Mouse (Mus musculus) forebrain, embryonic 14.5 days (tissue): ENCODE measurements around the gene Slc26a6. TPM values are rescaled to one million over a fixed set of nuclear protein-coding genes. Genes with fewer than 3 reads are reported as not detected.

Experiments
- ATAC-seq: fragments of 200-750 bp; cut with Nextera tagmentation; 2 replicates; pipeline ENCODE4 v1.8.0; 2017; ENCODE audit warnings: mild to moderate bottlenecking, moderate library complexity
- DNase-seq: peaks from one replicate; pipeline ENCODE4 v3.0.0-alpha.2; 2015; ENCODE audit warnings: low spot score
- H3K27ac ChIP-seq: fragments of 300-500 bp; sonication (generic); 2 replicates; pipeline ENCODE4 v1.5.1; 2014; ENCODE audit warnings: low read depth, mild to moderate bottlenecking, control low read depth, low read length, moderate library complexity
- H3K27me3 ChIP-seq: fragments of 300-500 bp; sonication (generic); replicated peaks from 2 replicates; pipeline ENCODE4 v1.6.1; 2014; ENCODE audit warnings: low read length, control low read depth, mixed read lengths; ENCODE audit not compliant: control insufficient read depth, insufficient read depth
- H3K36me3 ChIP-seq: fragments of 300-500 bp; sonication (generic); 2 replicates; pipeline ENCODE4 v1.6.1; 2014; ENCODE audit warnings: low read length, control low read depth; ENCODE audit not compliant: control insufficient read depth, insufficient read depth
- H3K4me1 ChIP-seq: fragments of 300-500 bp; sonication (generic); 2 replicates; pipeline ENCODE4 v1.6.1; 2014; ENCODE audit warnings: antibody characterized with exemption, low read length, control low read depth; ENCODE audit not compliant: control insufficient read depth, insufficient read depth
- H3K4me2 ChIP-seq: fragments of 300-500 bp; sonication (generic); 2 replicates; pipeline ENCODE4 v1.6.1; 2014; ENCODE audit warnings: mild to moderate bottlenecking, control low read depth, low read length
- H3K4me3 ChIP-seq: fragments of 300-500 bp; sonication (generic); 2 replicates; pipeline ENCODE4 v1.5.1; 2014; ENCODE audit warnings: low read depth, low read length, control low read depth
- H3K9ac ChIP-seq: fragments of 300-500 bp; sonication (generic); 2 replicates; pipeline ENCODE4 v1.6.1; 2014; ENCODE audit warnings: mild to moderate bottlenecking, low read length, control low read depth, moderate library complexity
- H3K9me3 ChIP-seq: fragments of 300-500 bp; sonication (generic); replicated peaks from 2 replicates; pipeline ENCODE4 v1.6.1; 2016; ENCODE audit warnings: low read length, control low read depth, mixed read lengths; ENCODE audit not compliant: control insufficient read depth
- WGBS: fragments of 180-500 bp; shearing (Covaris S2); extraction: QIAGEN DNeasy Blood & Tissue Kit; methylation state at CpG from one replicate; pipeline ENCODE4 v1.1.7; 2014; 5-methylcytosine and 5-hydroxymethylcytosine counted together
- polyA plus RNA-seq: library from polyadenylated mRNA; unstranded; fragments of >200 nt; fragmentation: Nextera tagmentation; extraction: Ambion mirVana; gene quantifications from 2 replicates; pipeline ENCODE4 v1.2.1, GENCODE M21; 2014

Gene Slc26a6
- polyA plus RNA-seq, 1 experiment from 2014 or later = 10.6 TPM

DNA sequence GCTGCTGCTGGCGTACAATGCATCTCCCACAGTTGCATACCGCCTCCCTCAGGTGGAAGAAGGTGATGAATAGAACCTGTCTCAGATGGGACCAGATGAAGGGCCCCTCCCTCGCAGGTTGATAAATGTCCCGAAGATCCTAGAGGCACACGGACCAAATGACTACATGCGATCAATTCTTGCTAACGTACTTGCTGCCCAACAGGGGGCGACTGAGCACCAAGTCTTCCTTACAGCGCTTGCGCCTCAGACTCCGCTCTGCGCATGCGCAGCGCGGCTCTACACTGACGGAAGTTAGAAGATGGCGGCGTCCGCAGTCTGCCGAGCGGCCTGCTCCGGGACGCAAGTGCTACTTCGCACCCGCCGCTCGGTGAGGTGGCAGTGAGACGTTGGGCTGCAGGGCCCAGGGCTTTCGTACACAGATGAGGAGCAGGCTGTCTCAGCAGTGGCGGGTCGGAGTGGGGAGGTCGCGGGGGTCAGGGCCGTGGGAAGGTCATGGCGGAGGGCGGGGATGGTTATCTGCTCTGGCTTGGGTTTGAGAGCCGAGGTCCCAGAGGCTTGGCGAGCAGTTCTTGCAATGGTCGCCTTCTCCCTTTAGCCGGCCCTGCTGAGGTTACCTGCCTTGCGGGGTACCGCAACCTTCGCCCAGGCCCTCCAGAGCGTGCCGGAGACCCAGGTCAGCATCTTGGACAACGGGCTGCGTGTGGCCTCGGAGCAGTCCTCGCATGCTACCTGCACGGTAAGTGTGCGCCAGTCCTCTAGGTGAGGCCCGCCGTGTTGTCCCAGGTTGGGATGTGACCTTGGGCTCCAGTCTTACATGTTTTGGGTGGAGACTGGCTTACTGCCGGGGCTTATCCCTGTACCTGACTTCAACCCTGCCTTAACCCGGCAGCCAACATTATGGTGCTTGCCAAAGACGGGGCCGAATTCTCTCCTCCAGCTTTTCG is 83.6 kb downstream of the Slc26a6 start, which contains the start of gene Uqcrc1:
Gene Uqcrc1, plus strand, starts transcription at position 216 of the 947 bp plus-strand sequence.
- Histone ChIP-seq H3K36me3 (peaks cover 33% of the 10 kb centered on the region), H3K9ac (peak within 1 kb of the TSS; percentile 93)
- 1% methylated on average over 57 of the region's 58 CpGs for WGBS

DNA sequence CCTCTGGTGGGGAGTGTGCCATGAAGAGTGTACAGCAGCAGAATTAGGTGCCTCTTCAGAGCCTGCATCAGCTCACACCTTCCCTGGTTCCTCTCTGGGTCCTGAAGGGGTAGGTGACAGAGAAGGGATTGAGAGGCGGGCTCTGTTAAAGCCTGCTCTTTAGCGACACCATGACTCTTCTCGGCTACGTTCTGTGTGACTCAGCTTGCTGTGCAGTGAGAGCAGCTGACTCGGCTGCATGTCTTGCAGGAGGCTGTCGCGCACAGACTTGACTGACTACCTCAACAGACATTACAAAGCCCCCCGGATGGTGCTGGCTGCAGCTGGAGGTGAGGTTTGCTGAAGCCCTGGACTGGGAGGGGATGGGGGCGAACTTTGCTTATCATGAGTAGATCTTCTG is 92.0 kb downstream of the Slc26a6 start:
- DNase-seq (no peak), ATAC-seq (no peak)
- WGBS = 86% methylated on average over 9 of the region's 9 CpGs
- Histone ChIP-seq H3K27me3 (no peaks in the 10 kb centered on the region), H3K4me2 (no peak overlapping the region), H3K9ac (no peak overlapping the region), H3K9me3 (no peaks in the 10 kb centered on the region), H3K36me3 (peaks cover 93% of the 10 kb centered on the region), H3K4me3 (no peak overlapping the region), H3K4me1 (no peaks in the 10 kb centered on the region), H3K27ac (no peak overlapping the region)

More for the DNA sequence above, 83.6 kb downstream of the Slc26a6 start, which contains the start of gene Uqcrc1:
- Histone ChIP-seq H3K9me3 (no peaks in the 10 kb centered on the region), H3K4me1 (peaks cover 5% of the 10 kb centered on the region), H3K27ac (no peak within 1 kb of the TSS; the same call in 1 of the 2 replicates), H3K4me3 (peak within 1 kb of the TSS; percentile 74), H3K27me3 (no peaks in the 10 kb centered on the region), H3K4me2 (peak within 1 kb of the TSS; percentile 64)
- ATAC-seq (peak; percentile 91), DNase-seq (peak; percentile 99)

DNA sequence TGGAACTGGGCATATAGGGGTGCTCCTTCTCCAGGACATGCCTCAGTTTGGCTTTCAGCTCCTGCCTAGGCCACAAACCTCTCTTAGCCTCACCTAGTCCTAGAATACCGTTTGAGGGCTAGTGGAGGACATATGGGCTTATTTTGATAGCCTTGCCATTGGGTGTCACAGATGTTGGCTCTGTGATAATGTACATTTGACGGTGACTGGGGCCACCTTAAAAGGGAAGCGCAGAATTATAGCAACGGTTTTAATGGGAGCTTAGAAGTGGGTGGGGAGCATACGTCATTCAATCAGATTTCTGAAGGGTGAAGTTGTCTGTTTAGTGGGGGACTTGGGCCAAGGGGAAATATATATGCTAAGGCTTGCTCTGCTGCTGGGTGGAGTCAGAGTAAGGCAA is 92.5 kb downstream of the Slc26a6 start:
- no peaks in the 10 kb centered on the region for H3K27me3 ChIP-seq
- H3K4me1 ChIP-seq = no peaks in the 10 kb centered on the region
- no peak overlapping the region for H3K27ac ChIP-seq
- DNase-seq = no peak
- no peak overlapping the region for H3K9ac ChIP-seq
- peaks cover 92% of the 10 kb centered on the region for H3K36me3 ChIP-seq
- no peak for ATAC-seq
- no peak overlapping the region for H3K4me3 ChIP-seq
- no peak overlapping the region for H3K4me2 ChIP-seq
- 91% methylated on average over 5 of the region's 5 CpGs for WGBS
- no peaks in the 10 kb centered on the region for H3K9me3 ChIP-seq

DNA sequence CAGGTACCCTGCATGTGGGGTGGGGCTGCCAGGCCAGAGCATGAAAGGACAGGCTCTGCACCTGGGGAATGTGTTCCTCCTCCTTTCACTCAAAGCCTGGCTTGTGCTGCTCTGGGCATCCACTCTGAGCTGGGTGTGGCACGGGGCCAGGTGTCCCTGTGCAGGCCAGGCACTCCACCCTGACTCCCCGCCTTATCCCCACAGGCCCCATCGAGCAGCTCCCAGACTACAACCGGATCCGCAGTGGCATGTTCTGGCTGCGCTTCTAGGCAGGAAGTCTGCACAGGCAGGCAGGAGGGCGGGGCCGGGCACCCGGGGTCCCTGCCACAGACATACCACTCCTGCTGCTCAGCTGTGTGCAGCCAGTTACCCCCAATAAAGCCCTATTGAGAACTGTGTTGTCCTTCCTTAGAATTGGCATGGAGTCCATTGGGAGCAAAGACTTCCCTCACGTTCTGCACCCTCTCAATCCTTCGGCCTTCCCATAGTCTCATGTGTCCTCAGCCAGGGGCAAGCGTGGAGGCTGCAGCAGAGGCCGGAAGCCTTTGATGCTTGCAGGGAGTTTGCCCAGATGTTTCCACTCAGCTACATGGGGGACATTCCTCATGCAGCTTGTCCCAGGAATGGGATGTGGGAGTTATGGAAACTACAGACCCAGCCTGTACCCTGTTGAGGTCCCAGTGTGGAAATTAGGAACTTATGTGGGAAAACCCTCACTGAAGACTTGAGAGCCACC is 96.3 kb downstream of the Slc26a6 start:
- Histone ChIP-seq H3K9ac (no peak overlapping the region), H3K36me3 (peaks cover 63% of the 10 kb centered on the region), H3K27ac (no peak overlapping the region), H3K4me2 (no peak overlapping the region), H3K27me3 (peaks cover 14% of the 10 kb centered on the region; the same call in 1 of the 2 replicates), H3K4me1 (no peaks in the 10 kb centered on the region), H3K9me3 (no peaks in the 10 kb centered on the region), H3K4me3 (no peak overlapping the region)
- DNase-seq (peak; percentile 6), ATAC-seq (no peak)
- WGBS = 94% methylated on average over 13 of the region's 13 CpGs

DNA sequence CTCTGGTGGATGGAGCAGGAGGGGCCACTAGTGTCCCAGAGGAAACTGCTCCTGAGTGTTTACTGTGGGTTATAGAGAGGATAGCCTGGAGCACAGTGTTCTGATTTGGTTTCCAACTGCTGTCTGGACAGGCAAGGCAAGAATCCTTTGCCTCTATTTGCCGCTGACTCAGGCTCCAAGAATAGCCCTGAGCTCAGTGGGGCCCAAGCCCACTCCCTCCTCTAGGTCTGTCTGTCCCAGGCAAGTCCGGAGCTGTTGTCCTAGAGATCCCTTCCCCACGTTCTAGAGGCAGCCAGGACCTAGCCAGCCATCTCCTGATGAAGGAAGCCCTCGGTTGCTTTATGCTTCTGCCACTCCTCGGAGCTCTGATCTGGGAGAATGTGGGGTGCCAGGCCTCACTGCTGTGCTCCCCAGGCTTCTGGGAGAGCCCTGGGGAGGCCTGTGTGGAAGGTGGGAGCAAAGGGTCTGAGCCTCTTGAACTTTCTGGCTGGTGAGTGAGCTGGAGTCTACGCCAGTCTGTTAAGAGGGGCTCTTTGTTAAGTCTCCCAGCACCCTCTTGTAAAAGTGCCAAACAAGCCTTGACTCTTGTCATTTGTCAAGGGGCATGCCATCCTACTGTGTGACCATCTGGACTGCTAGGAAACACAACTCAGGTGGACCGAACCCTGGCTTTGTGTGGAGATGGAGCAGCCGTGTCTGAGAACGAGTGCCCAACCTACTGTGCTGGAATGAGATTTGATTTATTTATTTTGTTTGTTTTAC is 97.1 kb downstream of the Slc26a6 start:
- H3K27me3 ChIP-seq = peaks cover 14% of the 10 kb centered on the region; the same call in 1 of the 2 replicates
- ATAC-seq (no peak), DNase-seq (no peak)
- H3K27ac ChIP-seq = 0 out of 2 replicates have a peak overlapping the region, but pooled peaks have one; percentile 27
- H3K4me3 ChIP-seq = no peak overlapping the region
- H3K9me3 ChIP-seq = no peaks in the 10 kb centered on the region
- no peak overlapping the region for H3K4me2 ChIP-seq
- WGBS = 90% methylated on average over 9 of the region's 9 CpGs
- no peak overlapping the region for H3K9ac ChIP-seq
- peaks cover 55% of the 10 kb centered on the region for H3K36me3 ChIP-seq
- no peaks in the 10 kb centered on the region for H3K4me1 ChIP-seq

DNA sequence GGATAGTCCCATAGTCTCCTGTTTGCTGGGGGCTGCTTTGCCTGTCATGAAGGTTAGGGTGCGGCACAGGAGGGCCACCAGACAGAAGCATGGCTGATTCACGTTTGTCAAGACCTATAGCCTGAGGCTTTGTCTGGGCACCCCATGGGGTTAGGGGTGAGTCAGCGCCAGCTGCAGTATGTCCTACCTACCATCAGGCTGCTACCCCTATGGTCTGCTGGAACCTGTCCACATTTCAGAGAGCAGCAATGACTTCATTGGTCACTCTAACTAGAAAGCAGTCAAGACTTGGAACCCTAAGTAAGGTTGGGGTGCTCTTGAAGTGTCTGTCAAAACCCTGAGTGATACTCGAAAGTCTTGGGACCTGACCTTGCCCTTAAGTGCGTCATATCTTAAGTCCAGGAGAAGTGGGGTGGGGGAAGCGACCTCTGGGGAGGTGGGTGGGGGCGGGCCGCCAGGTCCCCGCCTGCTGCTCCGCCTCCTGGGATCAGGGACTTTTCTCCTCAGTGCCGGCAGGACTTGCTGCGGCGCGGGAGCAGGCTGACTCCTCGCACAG is 100.1 kb downstream of the Slc26a6 start, which contains the start of gene Col7a1:
Gene Col7a1, plus strand, starts transcription at position 506 of the 556 bp plus-strand sequence.
- Histone ChIP-seq H3K4me3 (no peak within 1 kb of the TSS), H3K36me3 (peaks cover 25% of the 10 kb centered on the region), H3K4me2 (no peak within 1 kb of the TSS), H3K4me1 (no peaks in the 10 kb centered on the region), H3K27ac (no peak within 1 kb of the TSS), H3K9me3 (no peaks in the 10 kb centered on the region), H3K9ac (no peak within 1 kb of the TSS), H3K27me3 (peaks cover 14% of the 10 kb centered on the region; the same call in 1 of the 2 replicates)
- DNase-seq = no peak
- no peak for ATAC-seq
- WGBS = 11% methylated on average over 15 of the region's 15 CpGs

DNA sequence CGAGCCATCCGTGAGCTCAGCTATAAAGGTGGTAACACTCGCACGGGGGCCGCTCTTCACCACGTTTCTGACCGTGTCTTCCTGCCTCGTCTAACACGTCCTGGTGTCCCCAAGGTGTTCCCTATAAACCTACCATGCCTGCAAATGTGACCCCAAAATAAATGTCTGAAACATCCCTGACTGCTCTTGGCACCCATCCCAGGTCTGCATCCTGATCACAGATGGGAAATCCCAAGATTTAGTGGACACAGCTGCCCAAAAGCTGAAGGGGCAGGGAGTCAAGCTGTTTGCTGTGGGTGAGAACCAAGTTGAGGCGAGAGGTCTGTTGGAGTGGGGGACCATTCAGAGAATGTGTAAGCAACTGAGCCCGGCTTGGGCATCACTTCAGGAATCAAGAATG is 102.2 kb downstream of the Slc26a6 start:
- no peak for ATAC-seq

DNA sequence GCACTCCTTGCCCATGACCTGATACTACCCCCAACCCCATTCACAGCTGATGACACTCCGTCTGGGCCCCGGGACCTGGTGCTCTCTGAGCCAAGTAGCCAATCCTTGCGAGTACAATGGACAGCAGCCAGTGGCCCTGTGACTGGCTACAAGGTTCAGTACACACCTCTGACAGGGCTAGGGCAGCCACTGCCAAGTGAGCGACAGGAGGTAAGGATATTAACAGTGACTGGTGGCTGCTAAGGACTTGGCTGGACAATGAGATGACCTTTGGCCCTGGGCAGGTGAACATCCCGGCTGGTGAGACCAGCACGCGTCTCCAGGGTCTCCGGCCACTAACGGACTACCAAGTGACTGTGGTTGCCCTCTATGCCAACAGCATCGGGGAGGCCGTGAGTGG is 102.8 kb downstream of the Slc26a6 start:
- Histone ChIP-seq H3K36me3 (0 out of 2 replicates have a peak, but pooled peaks cover 2% of the 10 kb centered on the region), H3K27me3 (peaks cover 14% of the 10 kb centered on the region; the same call in 1 of the 2 replicates), H3K9ac (no peak overlapping the region), H3K4me3 (no peak overlapping the region), H3K4me2 (no peak overlapping the region), H3K4me1 (no peaks in the 10 kb centered on the region), H3K9me3 (no peaks in the 10 kb centered on the region), H3K27ac (no peak overlapping the region)
- WGBS = 92% methylated on average over 11 of the region's 11 CpGs
- ATAC-seq (no peak), DNase-seq (no peak)

More for the DNA sequence above, 102.2 kb downstream of the Slc26a6 start:
- Histone ChIP-seq H3K9ac (no peak overlapping the region), H3K4me1 (no peaks in the 10 kb centered on the region), H3K4me3 (no peak overlapping the region), H3K36me3 (peaks cover 4% of the 10 kb centered on the region), H3K4me2 (no peak overlapping the region), H3K9me3 (no peaks in the 10 kb centered on the region), H3K27me3 (peaks cover 14% of the 10 kb centered on the region; the same call in 1 of the 2 replicates), H3K27ac (no peak overlapping the region)
- no peak for DNase-seq
- 96% methylated on average over 11 of the region's 11 CpGs for WGBS
